Mouse (Mus musculus) testis, adult 2 months (tissue): ENCODE results near the gene Kcnh3.

ENCODE experiments used
- CTCF ChIP-seq: fragments of 200-500 bp; IDR thresholded peaks from 2 replicates; pipeline ENCODE4 v1.5.1; 2012; ENCODE audit warnings: low read depth, mild to moderate bottlenecking, inconsistent platforms, low read length, moderate library complexity; ENCODE audit not compliant: control insufficient read depth, insufficient read depth, insufficient replicate concordance
- POLR2A ChIP-seq: fragments of 200-500 bp; IDR thresholded peaks from 2 replicates; pipeline ENCODE4 v1.6.1; 2012; ENCODE audit warnings: low read depth, mild to moderate bottlenecking, inconsistent platforms, low read length, moderate library complexity; ENCODE audit not compliant: control insufficient read depth

GRCm38 (mm10) chr15:99241249-99241648 is 16.6 kb downstream of the Kcnh3 start:
- TF ChIP-seq POLR2A (no peak), CTCF (no peak)
